Mouse (Mus musculus): ENCODE results near the gene Hist1h2bc. TPM values are rescaled to one million over a fixed set of nuclear protein-coding genes. Genes with fewer than 3 reads are reported as not detected.
"Not testable (repeated sequence)": the region's sequence is repeated elsewhere in the genome, so short reads cannot be mapped to it uniquely, and the experiment has no call there.

Gene Hist1h2bc
- polyA plus RNA-seq (2012; rRNA removed) = 193 and 203 TPM in 2 replicates

DNA sequence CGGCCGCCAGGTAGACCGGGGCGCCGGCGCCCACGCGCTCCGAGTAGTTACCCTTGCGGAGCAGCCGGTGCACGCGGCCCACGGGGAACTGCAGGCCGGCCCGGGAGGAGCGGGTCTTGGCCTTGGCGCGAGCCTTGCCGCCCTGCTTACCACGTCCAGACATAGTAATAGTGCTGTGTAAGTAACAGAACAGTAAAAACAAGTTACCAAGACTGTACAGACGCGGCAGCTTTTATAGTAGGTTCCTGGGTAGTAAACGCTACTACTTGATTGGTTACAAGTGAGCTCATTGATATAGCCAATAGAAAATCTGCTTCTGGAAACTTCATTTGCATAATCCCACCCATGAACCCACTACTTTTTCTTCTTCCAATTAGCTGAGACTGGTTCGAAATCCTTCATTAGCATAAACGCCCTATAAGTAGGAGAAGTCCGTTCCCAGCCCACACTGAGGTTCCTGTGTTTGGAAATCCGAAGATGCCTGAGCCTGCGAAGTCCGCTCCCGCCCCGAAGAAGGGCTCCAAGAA lies at the start of gene Hist1h2bc, which contains the start of gene Hist1h2ac:
Hist1h2bc (plus strand) TSS at position 445 of the 527 bp plus-strand sequence.
Hist1h2ac (minus strand) TSS at position 194 of the 527 bp plus-strand sequence.
- DNase-seq (ENCODE audit: low spot score) = peak; percentile 61

GRCm38 (mm10) chr13:23659636-23660366 lies 24.2 kb upstream of the Hist1h2bc start:
- no peak for DNase-seq (ENCODE audit: low spot score)

DNA sequence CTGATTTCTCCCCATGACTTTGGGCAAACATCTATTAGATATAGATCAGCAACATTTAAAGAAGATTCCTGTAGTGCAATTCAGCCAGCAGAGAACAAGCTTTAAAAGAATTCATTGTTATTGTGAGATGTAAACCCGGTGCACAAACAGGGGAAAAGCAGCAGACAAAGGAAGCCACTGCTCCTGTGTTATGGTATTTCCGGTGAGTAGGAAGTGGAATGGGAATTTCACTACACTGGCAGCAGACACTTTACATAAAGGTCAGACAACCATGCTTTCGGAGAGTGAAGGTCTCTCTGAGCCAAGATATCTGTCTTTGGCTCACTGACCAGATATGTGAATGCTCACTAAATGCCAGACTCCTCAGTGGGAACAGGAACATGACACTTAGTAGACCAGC lies 21.5 kb upstream of the Hist1h2bc start:
- DNase-seq (ENCODE audit: low spot score) = no peak

DNA sequence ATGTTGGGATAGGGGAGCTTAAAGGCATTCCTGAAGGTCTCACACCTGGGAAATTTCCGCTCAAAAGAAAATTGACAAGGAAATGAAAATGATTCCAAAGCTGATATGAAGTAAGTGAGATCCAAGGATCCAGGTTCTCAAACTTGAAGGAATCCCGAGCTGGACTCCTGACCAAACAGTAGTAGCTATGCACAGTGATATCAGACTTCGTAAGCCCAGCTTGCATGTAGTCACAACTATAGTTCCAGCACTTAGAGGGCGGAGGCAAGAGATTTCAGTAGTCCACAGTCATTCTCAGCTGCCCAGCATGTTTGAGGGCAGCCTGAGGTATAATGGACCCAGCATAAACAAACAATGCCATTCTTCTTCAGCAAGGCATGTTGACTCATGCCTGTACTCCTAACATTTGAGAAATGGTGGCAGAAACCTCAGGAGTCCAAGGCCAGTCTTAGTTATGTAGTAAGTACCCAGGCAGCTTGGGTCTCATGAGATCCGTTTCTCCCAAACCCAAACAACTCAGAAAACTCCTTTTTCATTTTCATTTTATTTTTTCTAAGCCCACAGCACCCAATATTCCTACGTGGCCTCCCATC lies 1.9 kb upstream of the Hist1h2bc start:
- no peak for DNase-seq (ENCODE audit: low spot score)

GRCm38 (mm10) chr13:23682623-23682946 lies 1.4 kb upstream of the Hist1h2bc start:
- no peak for DNase-seq (ENCODE audit: low spot score)

- not testable (repeated sequence) for DNase-seq (ENCODE audit: low spot score)
Measured at GRCm38 (mm10) chr13:23682947-23683754, 848 bp upstream of the Hist1h2bc start.

DNA sequence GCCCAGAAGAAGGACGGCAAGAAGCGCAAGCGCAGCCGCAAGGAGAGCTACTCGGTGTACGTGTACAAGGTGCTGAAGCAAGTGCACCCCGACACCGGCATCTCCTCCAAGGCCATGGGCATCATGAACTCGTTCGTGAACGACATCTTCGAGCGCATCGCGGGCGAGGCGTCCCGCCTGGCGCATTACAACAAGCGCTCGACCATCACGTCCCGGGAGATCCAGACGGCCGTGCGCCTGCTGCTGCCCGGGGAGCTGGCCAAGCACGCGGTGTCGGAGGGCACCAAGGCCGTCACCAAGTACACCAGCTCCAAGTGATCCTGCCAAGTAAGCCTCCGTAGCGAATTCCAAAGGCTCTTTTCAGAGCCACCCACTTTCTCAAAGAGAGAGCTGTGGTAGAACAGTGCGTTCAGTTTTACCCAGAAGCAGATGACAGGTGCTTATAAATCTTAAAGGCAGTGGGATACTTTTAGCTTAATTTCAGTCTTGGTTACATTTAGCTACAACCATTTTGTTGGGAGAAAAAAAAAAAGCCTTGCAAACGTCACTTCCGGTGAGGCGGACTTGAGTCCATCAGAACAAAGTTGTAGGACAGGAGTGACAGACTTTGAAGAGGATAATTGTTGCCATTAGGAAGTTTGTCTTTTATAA lies 421 bp downstream of the Hist1h2bc start:
- not testable (repeated sequence) for DNase-seq (ENCODE audit: low spot score)

- DNase-seq (ENCODE audit: low spot score) = no peak
Measured at GRCm38 (mm10) chr13:23685121-23685861, 1.3 kb downstream of the Hist1h2bc start.

DNA sequence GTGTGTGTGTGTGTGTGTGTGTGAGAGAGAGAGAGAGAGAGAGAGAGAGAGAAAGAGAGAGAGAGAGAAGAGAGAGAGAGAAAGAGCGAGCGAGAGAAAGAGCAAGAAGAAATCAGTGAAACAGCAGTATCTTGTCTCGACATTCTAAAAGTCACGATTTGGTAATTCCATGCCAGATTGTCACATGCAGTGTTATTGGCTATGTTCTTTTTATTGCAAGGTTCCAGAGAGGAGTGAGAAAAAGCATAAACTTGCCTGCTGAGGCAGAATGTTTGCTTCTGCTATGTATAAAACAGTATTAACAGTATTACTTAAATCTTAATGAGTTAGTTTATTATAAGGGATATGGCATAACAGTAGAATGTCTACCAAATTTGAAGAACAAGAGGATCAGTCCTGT lies 2.0 kb downstream of the Hist1h2bc start:
- no peak for DNase-seq (ENCODE audit: low spot score)

DNA sequence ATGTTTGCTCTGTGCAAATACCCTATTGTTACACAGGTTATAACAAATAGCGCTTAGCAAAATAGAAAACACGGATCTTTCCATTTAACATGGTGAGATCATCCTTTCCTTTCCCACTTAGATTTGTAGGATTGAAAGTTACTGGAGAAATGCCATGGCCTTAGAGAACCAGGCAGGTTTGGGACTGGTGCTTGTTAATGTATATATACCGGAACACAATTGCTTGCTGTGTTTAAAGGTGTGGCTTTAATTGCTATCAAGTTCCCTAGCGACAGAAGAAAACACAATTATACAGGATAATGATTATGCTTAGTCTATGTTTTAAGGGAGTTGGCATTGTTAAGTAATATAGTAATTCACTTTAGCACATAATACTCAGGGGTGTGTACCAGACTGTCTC lies 3.2 kb downstream of the Hist1h2bc start:
- no peak for DNase-seq (ENCODE audit: low spot score)

GRCm38 (mm10) chr13:23687907-23688306 lies 3.9 kb downstream of the Hist1h2bc start:
- no peak for DNase-seq (ENCODE audit: low spot score)

GRCm38 (mm10) chr13:23688956-23689355 lies 5.0 kb downstream of the Hist1h2bc start:
- DNase-seq (ENCODE audit: low spot score) = no peak

DNA sequence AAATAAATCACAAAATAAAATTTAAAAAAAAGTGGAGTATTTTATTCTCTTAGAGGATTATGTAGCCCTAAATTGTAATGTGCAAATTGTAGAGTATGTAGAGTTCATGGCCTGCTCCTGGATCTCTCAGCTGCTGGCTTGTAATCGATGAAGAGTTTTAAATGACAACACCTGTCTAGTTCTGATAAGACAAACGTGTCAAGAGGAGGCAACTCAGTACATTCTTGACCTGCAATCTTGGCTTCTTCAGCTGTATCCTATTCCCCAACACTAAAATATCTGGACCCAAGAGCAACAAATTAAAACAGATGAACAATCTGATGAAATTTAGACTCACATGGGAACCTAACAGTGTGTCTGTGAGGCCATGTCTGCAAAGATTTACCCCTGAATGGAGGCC lies 5.5 kb downstream of the Hist1h2bc start:
- no peak for DNase-seq (ENCODE audit: low spot score)

GRCm38 (mm10) chr13:23693856-23694440 lies 9.9 kb downstream of the Hist1h2bc start:
- DNase-seq (ENCODE audit: low spot score) = no peak

GRCm38 (mm10) chr13:23694956-23695355 lies 11.0 kb downstream of the Hist1h2bc start:
- DNase-seq (ENCODE audit: low spot score) = no peak

DNA sequence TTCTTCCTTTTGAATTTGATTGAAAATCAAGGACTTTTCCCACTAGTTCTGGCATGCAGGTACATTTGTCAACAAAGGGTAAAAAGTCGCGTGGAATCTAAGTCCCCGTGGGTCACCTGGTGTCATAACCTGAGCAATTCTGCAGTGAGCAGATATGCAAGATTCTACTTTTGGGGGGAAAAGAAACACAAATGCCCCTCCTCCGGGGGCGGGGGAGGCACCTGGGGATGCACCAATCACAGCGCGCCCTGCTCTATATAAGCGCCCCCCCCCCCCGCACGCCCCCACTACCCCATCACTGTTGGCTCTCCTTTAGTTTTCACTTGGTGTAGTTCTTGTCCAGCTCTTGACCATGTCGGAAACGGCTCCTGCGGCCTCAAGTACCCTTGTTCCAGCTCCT lies 11.5 kb downstream of the Hist1h2bc start, which contains the start of gene Hist1h1t:
Hist1h1t (plus strand) TSS at position 301 of the 400 bp plus-strand sequence.
- no peak for DNase-seq (ENCODE audit: low spot score)

DNA sequence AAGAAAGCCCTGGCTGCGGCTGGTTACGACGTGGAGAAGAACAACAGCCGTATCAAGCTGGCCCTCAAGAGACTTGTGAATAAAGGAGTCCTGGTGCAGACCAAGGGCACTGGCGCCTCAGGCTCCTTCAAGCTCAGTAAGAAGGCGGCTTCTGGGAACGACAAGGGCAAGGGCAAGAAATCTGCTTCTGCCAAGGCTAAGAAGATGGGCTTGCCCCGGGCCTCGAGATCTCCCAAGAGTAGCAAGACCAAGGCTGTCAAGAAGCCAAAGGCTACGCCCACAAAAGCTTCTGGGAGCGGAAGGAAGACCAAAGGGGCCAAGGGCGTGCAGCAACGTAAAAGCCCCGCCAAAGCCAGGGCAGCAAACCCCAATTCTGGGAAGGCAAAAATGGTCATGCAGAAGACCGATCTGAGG lies 12.1 kb downstream of the Hist1h2bc start:
- DNase-seq (ENCODE audit: low spot score) = no peak

GRCm38 (mm10) chr13:23697491-23698299 lies 13.7 kb downstream of the Hist1h2bc start:
- DNase-seq (ENCODE audit: low spot score) = no peak

GRCm38 (mm10) chr13:23698300-23698693 lies 14.3 kb downstream of the Hist1h2bc start, which contains the start of gene Hist1h4c:
Gene Hist1h4c, minus strand, starts transcription at chr13:23698454.
- peak; percentile 96 for DNase-seq (ENCODE audit: low spot score)

GRCm38 (mm10) chr13:23698996-23699395 lies 15.0 kb downstream of the Hist1h2bc start:
- DNase-seq (ENCODE audit: low spot score) = no peak

Measured in urinary bladder, adult 2 months (tissue).